Mouse (Mus musculus) kidney, postnatal 25 days (tissue): ENCODE measurements around the gene Tex21.
"Not testable (repeated sequence)": the region's sequence is repeated elsewhere in the genome, so short reads cannot be mapped to it uniquely, and the experiment has no call there.

Experiments
- DNase-seq, 2 experiments: peaks; one replicate each; pipeline ENCODE4 v3.0.0; 2021; ENCODE audit warnings: mixed read lengths in 2 of 2

The Tex21 gene

DNA sequence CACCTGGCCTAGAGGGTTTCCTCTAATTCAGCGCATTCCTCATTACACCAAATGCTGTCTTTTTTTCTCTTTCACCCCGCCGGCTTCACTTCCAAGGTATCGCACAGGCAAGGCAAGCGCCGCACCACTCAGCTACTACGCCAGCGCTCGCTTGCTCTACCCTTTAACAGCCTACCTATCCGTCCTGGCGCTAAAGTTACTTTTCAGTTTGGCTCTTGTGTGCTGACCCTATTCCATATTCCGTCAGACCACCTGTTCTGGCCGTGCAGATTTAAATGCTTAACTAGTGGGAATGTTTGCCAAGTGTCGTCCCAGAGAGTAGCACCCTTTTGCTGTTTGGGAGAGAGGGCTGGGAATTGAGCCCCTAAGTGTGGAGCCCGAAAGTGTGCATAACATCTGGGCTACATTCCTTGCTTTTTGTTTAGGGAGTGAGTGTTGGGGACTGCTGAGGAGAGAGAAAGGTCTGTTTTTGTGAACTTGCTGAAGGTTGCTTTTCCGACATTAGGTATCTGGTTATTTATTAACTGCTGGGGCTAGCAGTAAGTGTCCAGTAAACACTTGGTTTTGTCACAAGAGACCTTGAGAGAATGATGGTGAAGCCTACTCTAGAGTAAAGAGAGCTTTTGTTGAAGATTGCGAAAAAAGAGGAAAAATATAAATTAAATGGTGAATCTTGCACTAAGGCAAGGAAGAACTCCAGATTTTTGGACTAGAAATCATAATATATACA is 9.7 kb upstream of the Tex21 start:
- DNase-seq, result peak; percentile 34 to 60

DNA sequence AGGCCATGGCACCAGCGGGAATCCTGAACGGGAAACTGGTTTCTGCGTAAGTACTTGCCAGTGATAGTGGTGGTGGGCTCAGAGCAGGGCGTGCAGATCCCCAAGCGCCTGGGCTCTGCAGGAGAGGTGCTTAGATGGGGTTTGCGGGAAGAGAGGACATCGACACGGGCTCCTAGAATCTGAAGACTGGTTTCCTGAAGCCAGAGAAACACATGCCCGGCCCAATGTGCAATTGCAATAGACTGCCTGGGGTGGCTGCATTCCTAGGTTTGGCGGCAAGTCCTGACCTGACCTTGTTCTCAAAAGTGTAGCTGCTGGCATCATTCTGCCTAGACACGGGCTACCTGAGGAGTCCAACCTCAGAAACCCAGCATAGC is 8.9 kb upstream of the Tex21 start:
- peak; percentile 47 to 73 for DNase-seq

DNA sequence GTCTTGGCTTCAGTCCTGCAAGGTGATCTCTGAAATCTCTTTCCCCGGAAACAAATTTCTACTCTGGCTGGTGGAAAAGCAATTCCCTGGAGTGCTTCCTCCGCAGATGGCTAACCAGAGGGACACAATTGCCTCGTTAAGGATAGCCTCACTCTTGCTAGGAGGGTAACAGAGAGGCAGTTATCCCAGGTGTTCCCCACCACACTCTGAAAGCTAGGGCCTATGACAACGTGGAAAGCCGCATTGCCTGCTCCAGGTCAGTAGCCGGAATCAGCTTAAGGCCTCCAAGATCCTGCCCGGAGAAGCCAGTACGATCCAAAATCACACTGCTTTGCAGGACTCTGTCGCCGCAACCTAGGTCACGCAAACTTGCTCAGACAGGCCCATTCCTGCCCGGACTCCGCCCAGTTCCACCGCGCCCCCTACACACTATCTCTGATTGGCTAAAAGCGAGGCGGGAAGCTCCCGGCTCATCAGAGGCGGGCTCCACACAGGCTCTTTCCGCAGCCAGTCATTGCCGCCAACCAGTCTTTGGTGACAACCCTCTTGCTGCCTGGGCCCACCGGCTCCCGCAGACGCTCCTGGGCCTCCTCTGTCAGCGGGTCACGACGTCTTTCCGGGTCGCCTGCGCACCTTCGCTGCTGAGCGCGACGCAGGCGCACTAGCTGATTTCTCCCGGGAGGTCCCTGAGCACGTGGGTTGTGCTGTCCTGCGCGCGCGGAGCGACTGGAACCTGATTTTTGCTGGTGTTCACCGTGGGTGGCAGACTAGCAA is 8.4 kb upstream of the Tex21 start, which contains the start of gene Mthfd1:
Gene Mthfd1 (plus strand): TSS at position 574 of the 774 bp plus-strand sequence.
- peak; percentile 95 to 99 for DNase-seq

DNA sequence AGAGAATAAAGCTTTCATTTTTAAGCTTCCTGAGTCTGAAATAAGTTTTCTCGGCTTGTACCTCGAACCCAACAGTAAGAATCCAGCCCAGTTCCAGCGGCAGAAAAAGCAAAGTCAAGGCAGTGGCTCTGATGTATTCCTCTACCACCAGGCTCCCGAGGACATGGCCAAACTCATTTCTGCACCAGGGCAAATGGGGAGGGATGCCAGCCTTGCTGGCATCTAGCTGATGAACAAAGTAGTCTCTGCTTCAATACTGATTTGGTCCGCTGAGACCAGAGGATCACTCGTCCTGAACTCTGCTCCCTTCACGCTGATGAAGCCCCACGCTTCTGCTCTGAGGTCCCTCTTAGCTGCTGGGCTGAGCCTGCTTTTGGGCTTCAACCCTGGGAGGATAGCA is 7.4 kb upstream of the Tex21 start:
- DNase-seq, result no peak

DNA sequence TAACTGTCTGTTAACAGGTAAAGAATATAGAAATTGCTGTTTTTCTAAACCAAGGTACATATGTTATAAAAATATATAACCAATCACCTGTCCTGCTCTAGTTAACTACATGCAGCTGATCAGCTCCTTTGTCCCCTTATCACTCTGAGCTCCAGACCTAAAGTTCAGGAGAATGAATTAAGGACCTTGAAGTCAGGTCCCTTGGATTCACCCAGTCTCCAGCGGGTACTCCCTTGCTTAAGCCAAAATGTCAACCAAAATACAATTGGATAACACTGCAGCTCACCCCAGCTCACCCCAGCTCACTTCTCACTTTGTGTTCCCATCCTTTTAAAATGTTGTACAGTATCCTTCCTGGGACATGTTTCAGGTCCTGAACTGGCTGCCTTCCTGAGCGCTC is 7.0 kb upstream of the Tex21 start:
- no peak for DNase-seq

DNA sequence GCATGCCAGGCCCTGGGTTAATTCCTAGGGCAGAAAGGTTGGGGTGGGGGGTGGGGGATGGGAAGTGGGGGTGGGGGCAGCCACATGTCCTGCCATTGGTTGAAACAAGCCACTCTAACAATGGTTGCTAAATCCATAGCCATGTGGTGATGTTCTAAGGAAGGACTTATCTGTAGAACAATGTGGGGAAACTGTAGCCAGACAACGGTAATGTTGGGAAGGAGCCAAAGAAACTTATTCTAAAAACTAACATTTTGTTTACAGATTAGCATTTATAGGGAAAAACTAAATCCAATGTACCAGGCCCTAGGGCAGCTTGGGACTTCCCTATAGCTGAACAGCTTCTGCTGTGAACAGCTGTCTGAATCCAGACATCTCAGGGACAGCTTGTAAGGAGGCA is 6.5 kb upstream of the Tex21 start:
- no peak for DNase-seq

DNA sequence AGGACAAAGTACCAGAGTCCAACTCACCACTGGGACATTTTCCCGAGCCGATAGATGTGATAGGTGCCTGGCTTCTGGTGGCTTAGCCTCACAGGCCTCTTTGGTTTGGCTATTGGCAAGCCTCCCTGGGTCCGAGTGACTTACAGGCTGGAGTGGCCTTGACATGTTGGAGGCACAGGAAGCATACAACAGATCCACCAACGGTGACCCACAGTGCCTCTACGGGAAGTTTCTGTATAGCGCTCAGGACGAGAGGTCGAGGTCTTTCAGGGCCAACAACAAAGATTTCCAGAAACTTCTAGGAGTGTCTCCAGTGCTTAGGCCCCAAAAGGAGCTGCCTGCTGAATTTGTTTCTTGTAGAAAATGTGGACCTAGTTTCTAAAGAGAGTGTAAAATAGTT is 1.6 kb downstream of the Tex21 start:
- no peak for DNase-seq

DNA sequence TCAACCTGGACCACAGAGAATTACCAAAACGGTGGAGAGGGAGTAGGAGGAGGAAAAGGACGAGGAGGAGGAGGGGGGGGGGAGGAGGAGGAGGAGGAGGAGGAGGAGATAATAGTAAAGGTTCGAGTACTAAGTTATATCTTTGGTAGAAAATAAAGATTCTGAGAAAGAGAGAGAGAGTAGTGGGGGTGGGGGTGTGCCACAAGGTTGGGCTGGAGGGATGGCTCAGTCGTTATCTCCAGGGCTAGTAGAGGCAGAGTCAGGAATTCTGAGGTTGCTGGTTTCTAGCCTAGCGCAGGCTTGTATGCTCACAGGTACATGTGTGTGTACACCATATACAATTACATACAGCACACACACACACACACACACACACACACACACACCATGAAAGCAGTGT is 4.7 kb downstream of the Tex21 start:
- DNase-seq, result no peak

DNA sequence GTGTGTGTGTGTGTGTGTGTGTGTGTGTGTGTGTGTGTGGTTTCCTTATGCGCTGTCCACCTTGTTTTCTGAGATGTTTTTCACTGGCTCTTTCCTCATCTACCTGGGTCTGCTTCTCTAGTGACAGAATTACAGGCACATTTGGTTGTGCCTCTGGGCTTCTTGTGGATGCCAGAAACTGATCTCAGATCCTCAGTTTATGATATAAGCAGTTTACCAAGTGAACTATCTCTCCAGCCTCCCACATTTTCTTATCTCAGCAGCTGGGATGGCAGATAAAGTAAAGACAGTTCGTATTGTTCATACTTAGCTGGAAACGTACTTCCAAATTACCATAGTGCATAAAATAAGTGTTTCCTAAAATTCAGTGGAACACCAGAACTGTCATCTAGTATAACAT is 5.5 kb downstream of the Tex21 start:
- DNase-seq, result no peak

DNA sequence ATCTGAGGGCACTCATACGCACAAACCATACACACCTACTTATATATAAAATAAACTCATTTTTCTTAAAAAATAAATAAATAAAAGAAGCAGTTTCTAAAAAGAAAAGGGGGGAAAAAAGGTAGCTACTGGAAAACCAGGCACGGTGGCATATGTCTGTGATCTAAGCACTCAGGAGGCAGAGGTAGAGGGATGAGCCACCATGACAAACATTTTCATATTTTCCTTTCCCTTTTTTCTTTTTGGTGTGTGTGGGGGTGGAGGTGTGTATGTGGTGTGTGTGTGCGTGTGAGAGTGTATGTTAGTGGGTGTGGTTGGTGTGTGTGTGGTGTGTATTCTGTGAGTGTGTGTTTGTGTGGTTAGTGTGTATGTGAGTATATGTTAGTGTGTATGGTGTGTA is 5.9 kb downstream of the Tex21 start:
- DNase-seq, result no peak

DNA sequence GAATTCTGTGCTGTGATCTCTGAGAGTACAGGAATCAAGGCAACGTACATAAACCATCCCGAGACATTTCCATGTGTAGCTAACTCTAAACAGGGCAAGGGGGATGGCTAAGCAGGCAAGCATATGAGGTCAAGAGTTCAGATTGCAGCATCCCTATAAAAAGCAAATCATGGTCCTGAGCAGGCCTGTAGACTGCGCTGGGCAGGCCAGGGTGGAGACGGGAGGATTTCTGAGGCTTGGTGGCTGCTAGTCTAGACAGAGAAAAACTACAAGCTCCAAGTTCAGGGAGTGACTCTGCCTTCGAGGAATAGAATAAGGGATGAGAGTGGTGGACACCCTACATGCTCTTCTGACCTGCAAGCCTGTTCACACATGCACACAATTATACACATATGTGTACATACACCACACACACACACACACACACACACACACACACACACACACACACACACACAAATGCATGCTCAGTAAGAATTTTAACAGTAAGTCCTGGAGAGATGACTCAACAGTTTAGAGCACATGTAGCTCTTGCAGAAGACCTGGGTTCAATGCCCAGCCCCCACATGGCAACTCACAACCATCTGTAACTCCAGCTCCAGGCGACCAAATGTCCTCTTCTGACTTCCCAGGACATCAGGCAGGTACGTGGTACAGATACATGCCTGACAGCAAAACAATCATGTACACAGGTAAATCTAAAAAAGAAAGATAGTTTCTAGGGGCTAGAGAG is 6.5 kb downstream of the Tex21 start:
- no peak for DNase-seq

DNA sequence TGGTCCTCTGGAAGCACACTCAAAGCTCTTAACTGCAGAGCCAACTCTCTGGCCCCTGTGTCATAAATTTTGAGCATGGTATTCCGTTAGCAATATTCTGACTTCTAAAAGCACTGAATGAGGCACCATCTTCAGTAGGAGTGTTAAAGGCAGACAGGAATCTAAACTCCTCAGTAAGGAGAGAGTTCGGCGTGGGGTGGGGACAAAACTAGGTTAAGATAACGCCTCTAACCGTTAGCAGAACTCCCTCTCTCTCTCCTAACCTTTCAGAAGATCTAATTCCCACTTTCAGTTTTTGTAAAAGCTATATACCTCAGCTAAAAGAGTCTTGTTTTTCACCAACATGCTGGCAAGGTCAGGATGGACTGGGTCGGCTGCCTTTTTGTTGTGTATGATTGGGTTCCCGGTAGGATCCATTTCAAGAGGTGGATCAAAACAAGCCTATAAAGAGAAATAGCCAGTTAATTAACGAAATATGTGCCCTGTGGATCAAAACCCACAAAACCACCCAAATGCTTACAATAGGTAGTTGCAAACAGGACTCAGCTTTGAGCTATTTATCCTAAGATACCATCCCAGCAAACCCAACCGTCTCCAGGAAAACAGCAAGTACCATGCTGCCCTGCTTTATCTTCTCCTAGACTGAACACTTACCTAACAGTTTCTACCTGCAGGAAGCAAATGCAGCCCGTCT is 7.3 kb downstream of the Tex21 start:
- no peak for DNase-seq

DNA sequence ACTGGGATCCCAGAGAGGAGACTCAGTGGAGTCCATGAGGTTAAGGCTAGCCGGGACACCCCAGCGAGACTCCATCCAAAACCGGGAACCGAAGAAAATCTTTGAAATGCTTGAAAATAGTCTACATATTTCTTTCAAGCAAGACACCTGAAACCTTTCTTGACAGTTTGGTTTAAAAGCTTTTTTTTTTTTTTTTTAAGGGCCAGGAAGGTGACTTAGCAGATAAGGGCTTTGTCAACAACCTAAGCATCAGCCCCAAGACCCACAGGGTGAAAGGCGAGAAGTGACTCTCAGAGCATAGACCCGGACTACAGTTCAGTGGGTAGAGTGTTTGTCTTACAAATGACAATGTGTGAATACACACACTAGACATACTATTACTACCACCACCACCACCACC is 11.3 kb downstream of the Tex21 start:
- DNase-seq, result no peak

DNA sequence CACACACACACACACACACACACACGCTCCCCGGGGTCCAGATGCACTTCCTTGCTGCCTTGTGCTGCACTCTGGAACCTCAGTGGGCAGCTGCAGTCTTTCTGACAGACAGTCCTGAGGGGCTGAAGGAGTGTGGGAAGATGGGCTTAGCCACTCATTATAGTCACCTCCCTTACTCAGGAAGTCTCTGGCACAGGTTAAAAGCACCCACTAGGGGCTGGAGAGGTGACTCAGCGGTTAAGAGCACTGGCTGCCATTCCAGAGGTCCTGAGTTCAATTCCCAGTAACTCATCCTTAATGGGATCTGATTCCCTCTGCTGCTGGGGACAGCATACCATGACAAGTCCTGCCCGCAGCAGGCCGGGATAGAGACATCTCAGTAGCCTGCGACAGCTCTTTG is 15.9 kb downstream of the Tex21 start:
- no peak for DNase-seq

DNA sequence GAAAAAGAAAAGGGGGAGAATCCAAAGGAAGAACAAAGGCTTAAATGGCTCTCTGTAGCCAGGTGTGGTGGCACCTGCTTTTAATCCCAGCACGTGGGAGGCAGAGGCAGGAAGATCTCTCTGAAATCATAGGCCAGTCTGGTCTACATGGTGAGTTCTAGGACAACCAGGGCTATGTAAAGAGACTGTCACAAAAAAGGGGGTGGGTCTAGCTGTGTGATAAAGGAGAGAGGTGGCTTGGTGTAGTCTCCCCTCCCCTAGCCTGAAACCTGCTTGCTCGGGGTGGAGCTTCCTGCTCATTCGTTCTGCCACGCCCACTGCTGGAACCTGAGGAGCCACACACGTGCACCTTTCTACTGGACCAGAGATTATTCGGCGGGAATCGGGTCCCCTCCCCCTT is 24.4 kb downstream of the Tex21 start:
- DNase-seq, result not testable (repeated sequence)

DNA sequence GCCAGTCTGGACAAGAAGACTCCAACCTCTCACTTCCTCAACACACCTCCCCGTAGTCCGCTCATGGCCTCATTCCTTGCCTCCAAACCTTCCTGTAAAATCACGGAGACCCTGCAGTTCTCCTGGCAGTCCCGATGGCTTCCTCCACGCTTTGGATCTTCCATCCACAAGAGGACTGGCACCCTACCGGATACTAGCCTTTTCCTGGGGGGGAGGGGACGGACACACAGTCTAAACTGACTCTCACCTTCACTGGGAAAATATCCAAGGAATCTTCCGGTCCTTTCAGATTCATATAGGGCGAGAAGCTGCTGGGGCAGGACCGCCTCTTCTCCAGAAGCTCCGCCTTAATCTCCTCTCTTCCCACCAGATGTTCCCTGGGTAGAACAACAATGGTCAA is 29.8 kb downstream of the Tex21 start:
- no peak for DNase-seq

DNA sequence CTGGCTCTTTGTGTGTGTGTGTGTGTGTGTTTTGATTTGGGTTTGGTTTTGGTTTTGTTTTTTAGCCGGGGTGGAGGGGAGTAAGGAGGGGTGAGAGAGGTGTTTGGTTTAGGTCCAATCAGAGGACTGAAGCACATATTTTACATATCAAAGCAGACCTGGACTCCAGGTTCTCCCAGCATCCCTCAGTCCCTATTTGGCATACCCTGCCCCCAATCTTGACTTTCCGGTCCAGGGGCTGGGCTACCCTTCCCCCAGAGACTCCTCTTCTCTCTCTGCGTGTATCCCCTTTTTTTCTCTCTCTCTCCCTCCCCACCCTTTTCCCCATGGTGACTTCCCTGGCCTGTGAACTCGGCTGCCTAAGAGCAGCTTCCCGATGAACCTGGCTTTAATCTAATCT is 31.4 kb downstream of the Tex21 start:
- DNase-seq, result no peak

DNA sequence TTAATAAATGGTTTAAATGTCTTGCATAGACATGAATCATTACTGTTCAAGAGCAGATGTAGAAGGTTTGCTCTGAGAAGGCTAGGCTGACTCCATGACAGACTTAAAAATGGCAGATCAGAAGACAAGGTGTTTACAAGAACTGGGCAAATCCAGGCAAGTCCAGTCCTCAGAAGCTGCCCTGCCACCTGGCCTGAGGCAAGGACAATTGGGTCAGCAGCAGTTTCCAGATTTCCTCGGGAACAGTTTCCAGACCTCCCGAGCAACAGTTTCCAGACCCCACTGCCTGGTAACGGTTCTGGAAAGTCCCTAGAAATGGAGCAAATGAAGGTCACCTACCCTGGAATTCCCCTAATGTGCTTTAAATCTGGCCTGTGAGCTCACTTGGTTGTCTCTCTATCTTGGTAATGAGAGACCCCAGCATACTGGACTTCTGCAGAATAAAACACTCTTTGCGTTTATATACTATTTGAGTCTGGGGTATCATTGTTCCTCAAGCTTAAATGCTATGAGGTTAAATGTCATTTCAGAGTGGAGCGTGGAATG is 37.0 kb downstream of the Tex21 start:
- DNase-seq, result no peak

DNA sequence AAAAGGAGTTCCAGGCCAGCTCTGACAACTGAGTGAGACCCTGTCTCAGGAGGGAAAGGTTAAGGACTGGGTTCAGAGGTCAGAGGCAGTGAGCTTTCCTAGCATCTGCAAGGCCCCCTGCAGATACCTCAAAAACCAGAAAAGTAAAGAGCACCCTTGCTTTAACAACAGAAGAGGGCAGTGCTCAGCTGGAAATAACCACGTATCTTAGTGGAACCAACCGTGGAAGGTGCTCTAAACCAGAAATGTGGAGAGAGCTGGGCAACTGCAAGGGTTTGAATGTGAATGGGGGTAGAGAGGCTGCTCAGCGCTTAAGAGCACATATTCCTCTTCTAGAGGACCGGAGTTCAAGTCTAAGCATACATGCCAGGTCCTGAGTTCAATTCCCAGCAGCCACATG is 46.2 kb downstream of the Tex21 start:
- no peak for DNase-seq

DNA sequence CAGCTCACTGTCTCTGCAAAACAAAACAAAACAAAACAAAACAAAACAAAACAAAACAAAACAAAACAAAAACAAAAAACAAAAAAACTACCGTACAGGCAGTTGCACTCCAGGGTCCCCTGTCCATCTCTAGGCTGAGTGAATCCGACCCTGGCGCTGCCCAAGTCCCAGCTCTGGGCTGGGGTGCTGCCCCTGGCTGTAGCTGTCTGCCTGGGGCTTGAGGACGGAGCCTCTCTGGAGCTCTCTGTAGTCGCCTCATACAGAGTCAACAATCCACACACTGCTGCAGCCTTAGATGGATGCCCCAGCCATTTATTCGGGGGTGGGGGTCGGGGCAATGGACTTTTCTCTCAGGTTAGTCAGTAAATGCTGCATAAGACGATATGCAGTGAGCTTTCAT is 49.5 kb downstream of the Tex21 start:
- DNase-seq, result no peak

DNA sequence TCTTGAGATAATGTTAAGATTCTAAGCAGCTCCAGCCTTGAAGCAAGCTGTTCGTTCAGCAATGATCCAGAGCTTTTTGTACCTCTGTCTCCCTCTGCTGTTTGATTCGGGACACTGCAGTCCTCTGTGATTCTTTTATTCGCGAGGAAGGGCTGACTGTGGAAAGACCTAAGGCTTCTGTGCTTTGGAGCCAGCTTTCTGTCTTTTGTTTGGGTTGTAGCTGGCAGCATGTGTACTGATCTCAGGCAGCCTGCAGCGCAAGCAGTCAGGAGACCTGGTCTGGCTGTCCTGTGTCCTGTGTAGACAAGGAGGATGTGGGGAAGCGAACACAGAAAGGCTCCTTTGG is 49.9 kb downstream of the Tex21 start:
- DNase-seq, result peak; percentile 63 to 73

DNA sequence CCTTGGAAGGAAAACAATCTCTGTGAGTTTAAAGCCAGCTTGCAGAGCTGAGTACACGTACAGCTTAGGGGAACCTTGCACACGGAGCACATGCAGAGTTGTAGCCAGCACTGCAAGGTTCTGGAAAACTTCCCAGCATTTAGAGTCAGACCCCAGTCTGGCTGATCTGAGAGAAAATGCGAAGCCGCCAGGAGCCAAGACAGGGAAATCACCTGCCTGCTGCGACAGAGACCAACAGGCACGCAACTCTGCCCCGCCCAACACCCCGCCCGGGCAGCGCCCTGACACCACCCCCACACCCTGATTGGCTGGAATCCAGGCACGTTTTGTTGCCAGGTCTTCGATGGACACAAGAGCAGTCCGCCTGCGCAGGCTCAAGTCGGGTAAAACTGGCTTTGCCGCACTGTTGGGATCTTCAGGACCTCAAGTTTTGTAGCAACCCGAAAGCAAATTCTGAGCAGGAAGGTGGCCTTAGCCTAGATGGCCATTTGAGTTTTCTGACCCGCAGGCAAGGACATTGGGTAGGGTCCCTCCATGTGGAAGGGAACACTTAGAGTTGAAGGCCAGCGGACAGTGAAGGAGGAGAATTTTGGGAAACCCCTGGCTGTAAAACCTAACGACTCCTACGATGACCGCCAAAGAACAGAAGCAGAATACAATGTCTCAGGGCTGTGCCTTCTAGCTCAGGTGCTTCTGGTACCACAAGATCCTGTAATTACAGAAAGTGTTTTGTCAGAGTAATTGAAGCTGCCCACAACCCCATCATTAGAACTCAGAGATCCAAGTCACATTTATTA is 50.4 kb downstream of the Tex21 start:
- DNase-seq, result peak; percentile 94 to 96
